Mouse (Mus musculus) C2C12 (cell line): ENCODE results near the gene Ankrd65. TPM values are rescaled to one million over a fixed set of nuclear protein-coding genes. Genes with fewer than 3 reads are reported as not detected.

Experiments
- H3K27me3 ChIP-seq: one replicate; pipeline ENCODE4 v1.6.1; 2011; ENCODE audit not compliant: control insufficient read depth, insufficient read depth, insufficient read length
- H3K36me3 ChIP-seq: one replicate; pipeline ENCODE4 v1.6.1; 2011; ENCODE audit not compliant: control insufficient read depth, insufficient read depth
- H3K4me3 ChIP-seq: one replicate; pipeline ENCODE4 v1.5.1; 2011; ENCODE audit warnings: mild to moderate bottlenecking, control low read depth; ENCODE audit not compliant: poor library complexity, insufficient read depth, severe bottlenecking
- H3K79me2 ChIP-seq: one replicate; pipeline ENCODE4 v1.6.1; 2011; ENCODE audit not compliant: control insufficient read depth, insufficient read depth
- H3K79me3 ChIP-seq: one replicate; pipeline ENCODE4 v1.6.1; 2011; ENCODE audit warnings: low read depth, control low read depth
- H3ac ChIP-seq: one replicate; pipeline ENCODE3; 2011; ENCODE audit warnings: low read depth; ENCODE audit not compliant: control insufficient read depth, insufficient read length
- CEBPB ChIP-seq: IDR thresholded peaks from one replicate; pipeline ENCODE4 v1.6.1; 2011; ENCODE audit warnings: low read depth, mild to moderate bottlenecking, control low read depth, moderate library complexity
- CTCF ChIP-seq: IDR thresholded peaks from one replicate; pipeline ENCODE4 v1.5.1; 2011; ENCODE audit not compliant: control insufficient read depth, insufficient read depth, insufficient read length
- FOSL1 ChIP-seq: IDR thresholded peaks from one replicate; pipeline ENCODE4 v1.8.0; 2011; ENCODE audit warnings: mild to moderate bottlenecking, low read length; ENCODE audit not compliant: poor library complexity, insufficient read depth, severe bottlenecking
- MAX ChIP-seq: IDR thresholded peaks from one replicate; pipeline ENCODE4 v1.6.1; 2011; ENCODE audit warnings: mild to moderate bottlenecking, control low read depth
- MYOD1 ChIP-seq: IDR thresholded peaks from one replicate; pipeline ENCODE4 v1.6.1; 2011; ENCODE audit warnings: low read depth; ENCODE audit not compliant: control insufficient read depth, insufficient read length
- MYOG ChIP-seq: IDR thresholded peaks from one replicate; pipeline ENCODE4 v1.6.1; 2011; ENCODE audit not compliant: control insufficient read depth, insufficient read length; ENCODE audit errors: extremely low read depth
- USF1 ChIP-seq: IDR thresholded peaks from one replicate; pipeline ENCODE4 v1.6.1; 2011; ENCODE audit warnings: low read depth, mild to moderate bottlenecking, control low read depth, moderate library complexity
- polyA plus RNA-seq: library from polyadenylated mRNA; unstranded; fragments of >200 nt; fragmentation: generic; extraction: Trizol; gene quantifications from one replicate; pipeline ENCODE4 v1.2.1, GENCODE M21; 2012; ENCODE audit warnings: missing spikeins

Gene Ankrd65
- polyA plus RNA-seq, 1 experiment = not detected

DNA sequence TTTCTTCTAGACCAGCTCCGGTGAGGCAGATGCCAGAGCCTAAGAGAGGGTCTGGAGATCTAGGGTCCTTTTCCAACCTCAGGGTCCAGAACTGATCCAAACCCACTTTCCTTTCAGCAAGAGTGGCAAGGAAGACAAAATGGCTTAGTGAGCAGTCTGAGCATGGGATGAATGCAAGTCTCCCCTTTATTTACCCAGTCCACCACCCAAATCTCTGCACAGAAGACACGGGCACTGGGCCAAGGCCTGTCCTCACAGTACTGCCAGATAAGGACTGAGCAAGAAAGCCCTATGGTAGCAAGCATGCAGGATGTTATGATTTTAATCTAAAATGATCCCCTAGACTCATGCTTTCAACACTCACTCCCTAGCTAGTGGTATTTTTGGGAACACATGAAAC lies 12.4 kb upstream of the Ankrd65 start:
- H3K79me2 ChIP-seq = no peaks in the 10 kb centered on the region
- no peak for TF ChIP-seq CTCF
- no peak for TF ChIP-seq MAX
- no peak for TF ChIP-seq MYOG
- no peak for TF ChIP-seq MYOD1
- no peak for TF ChIP-seq USF1
- no peak for TF ChIP-seq FOSL1
- no peak for TF ChIP-seq CEBPB
- H3K79me3 ChIP-seq = no peaks in the 10 kb centered on the region

DNA sequence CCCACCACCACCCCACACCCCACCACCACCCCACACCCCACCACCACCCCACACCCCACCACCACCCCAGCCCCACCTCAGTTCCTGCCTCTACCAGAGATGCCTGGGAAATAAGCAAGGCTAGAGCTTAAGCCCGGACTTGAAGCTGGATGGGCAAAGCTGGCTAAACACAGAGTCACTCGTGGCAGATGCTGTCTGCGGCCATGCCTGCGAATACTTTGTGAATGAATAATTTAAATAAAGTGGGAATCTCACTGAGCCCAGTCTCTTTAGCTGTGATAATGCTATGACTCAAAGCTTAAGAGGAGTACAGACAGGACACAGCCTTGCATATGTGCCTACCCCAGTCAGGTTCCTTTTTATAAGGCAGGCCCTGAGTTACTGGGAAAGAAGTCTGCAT lies 10.7 kb upstream of the Ankrd65 start:
- H3K79me2 ChIP-seq = no peaks in the 10 kb centered on the region

More for the DNA sequence above, 12.4 kb upstream of the Ankrd65 start:
- no peak overlapping the region for H3K4me3 ChIP-seq
- no peaks in the 10 kb centered on the region for H3K36me3 ChIP-seq
- no peaks in the 10 kb centered on the region for H3K27me3 ChIP-seq
- H3ac ChIP-seq = no peak overlapping the region

DNA sequence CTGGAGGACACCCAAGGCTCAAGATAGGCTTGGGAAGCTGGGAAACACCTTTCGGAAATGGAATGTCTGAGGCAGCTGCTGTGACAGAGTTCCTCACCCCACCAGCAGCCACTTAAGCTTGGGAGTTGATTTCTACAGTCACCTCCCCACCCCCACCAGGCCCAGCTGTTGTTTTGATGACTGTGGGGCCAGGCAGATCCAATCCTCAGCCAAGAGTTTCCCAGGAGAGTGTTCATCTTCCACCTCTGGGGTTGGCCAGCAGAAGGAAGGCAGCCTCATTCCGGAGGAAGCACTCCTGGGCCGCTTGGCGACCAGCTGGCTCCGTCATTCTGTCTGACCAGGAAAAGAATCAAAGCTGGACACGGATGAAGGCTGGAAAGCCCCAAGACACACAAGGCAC lies 9.3 kb upstream of the Ankrd65 start:
- Histone ChIP-seq H3K79me3 (no peaks in the 10 kb centered on the region), H3K4me3 (no peak overlapping the region), H3K27me3 (no peaks in the 10 kb centered on the region), H3K79me2 (no peaks in the 10 kb centered on the region), H3ac (no peak overlapping the region), H3K36me3 (no peaks in the 10 kb centered on the region)
- TF ChIP-seq MYOG = no peak
- TF ChIP-seq FOSL1 = no peak
- peak; percentile 95 for TF ChIP-seq MYOD1
- no peak for TF ChIP-seq CTCF
- TF ChIP-seq CEBPB = no peak
- TF ChIP-seq MAX = no peak

More for the DNA sequence above, 10.7 kb upstream of the Ankrd65 start:
- Histone ChIP-seq H3K27me3 (no peaks in the 10 kb centered on the region), H3K36me3 (no peaks in the 10 kb centered on the region), H3K79me3 (no peaks in the 10 kb centered on the region), H3K4me3 (no peak overlapping the region), H3ac (no peak overlapping the region)
- no peak for TF ChIP-seq USF1
- TF ChIP-seq MYOD1 = peak; percentile 58
- no peak for TF ChIP-seq MAX
- no peak for TF ChIP-seq FOSL1
- TF ChIP-seq CEBPB = no peak

DNA sequence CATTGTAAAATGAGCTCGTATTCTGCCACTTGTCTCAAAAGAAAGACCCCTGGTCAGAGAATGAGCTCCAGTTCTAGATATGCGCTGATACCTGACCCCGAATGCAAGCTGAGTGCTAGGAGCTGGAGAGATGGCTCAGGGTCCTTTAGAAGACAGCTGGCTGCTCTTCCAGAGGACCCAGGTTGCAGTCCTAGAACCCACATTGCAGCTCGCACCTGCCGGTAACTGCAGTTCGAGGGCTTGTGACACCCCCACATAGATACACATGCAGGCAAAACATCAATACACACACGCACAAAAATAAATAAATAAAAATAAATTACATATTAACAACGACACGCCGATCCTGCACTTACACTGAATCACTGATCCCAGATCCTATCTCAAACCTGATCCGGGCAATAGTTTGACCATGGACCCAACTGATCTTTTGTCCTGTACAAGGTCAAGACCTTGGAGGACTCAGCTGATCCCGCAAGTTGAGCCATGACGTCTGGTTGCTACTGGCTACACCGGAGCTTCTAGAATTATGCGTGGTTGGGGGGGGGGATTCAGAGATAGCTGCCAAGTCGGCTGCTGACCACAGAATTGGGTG lies 6.7 kb upstream of the Ankrd65 start:
- Histone ChIP-seq H3K4me3 (peak overlapping the region; percentile 26), H3K79me3 (no peaks in the 10 kb centered on the region), H3K27me3 (no peaks in the 10 kb centered on the region), H3K36me3 (no peaks in the 10 kb centered on the region), H3ac (peak overlapping the region; percentile 0), H3K79me2 (no peaks in the 10 kb centered on the region)
- TF ChIP-seq CEBPB = no peak
- no peak for TF ChIP-seq MYOG
- TF ChIP-seq MAX = no peak
- no peak for TF ChIP-seq FOSL1
- no peak for TF ChIP-seq MYOD1
- no peak for TF ChIP-seq CTCF
- no peak for TF ChIP-seq USF1

DNA sequence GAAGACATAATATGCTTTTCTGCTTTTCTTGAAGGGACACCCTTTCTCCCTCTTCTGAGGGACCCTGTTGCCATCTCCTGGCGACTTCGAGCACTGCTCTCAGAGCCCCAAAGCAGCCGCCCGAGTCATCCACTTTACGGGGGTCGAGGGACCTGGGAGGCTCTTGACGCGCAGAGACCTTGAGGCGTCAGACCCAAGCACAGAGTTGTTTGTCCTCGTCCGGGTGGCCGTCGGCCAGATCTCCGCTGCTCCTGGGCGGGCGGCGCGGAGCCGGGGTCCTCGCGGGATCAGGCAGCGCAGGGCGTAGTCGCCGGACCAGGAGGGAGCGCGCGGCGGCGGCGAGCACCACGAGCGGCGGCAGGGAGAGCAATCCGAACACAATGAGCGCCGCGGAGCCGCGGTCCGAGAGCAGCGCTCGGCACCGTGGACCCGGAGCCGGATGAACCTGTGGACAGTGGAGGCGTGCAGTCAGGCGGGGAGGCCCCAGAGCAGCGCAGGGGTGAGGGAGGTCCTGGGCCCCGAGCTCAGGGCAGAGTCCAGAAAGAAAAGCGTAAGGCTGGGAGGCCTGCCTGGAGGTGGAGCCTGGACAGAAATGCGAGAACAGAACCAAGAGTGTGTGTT lies 6.0 kb upstream of the Ankrd65 start:
- Histone ChIP-seq H3K27me3 (no peaks in the 10 kb centered on the region), H3K36me3 (no peaks in the 10 kb centered on the region), H3K4me3 (peak overlapping the region; percentile 26), H3K79me2 (no peaks in the 10 kb centered on the region), H3K79me3 (no peaks in the 10 kb centered on the region), H3ac (peak overlapping the region; percentile 87)
- TF ChIP-seq CEBPB (no peak), USF1 (no peak), MAX (no peak), MYOG (no peak), FOSL1 (no peak), CTCF (no peak), MYOD1 (no peak)
